ENCODE assay signal across 10 mouse cellular contexts in the genomic region with DNA sequence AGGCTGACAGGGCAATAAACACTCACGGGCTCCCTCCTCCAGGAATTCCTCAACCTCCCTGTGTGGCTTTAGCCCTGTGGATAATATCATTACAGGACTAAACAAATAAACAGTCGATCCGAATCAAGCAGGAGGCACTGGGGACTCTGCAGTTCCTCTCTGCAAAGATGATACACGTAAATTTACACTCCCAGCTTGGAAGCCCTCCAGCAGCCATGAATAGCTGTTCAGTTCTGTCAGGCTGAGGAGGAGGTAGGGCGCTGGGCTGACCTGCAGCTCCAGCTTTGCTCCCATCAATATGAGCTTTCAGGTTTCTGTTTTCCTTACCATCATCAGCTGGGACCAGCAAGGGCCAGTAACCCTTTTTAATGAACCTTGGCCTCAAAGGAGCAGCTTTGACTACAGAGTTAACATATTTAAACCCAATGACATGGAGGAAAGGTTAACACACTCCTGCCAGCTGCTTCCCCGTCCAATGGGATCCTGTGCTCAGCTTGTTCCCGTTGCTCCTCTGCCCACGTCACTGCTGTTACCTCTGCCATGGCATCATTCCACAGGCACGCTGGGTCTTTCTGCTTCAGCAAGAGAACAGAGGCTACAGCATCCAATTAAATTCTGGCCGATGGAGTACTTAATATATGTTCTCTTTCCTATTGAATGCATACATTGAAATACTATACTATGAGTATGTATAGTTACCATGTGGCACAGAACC. TPM values are rescaled to one million over a fixed set of nuclear protein-coding genes. Genes with fewer than 3 reads are reported as not detected.
DNase-seq lines count a peak whose midpoint lies in the region; ATAC-seq lines count a peak whose summit lies in the region.
"Had no signal": no experiment of that assay in that cellular context is flagged by ENCODE, and none has a peak within 500 bp of the region (broad histone marks: within the 10 kb centered on the region; RNA-seq: fewer than 3 reads in every experiment).

No protein-coding gene starts in this region.

- H3K27me3 ChIP-seq in heart, embryonic 13.5 days (replicated peaks), result peaks cover 70% of the 10 kb centered on the region

- H3K36me3 ChIP-seq in heart, embryonic 13.5 days, result no peaks in the 10 kb centered on the region
- H3K36me3 ChIP-seq: liver, embryonic 12.5 days had no signal

- DNase-seq in heart, postnatal 25 days (ENCODE audit: low spot score), result no peak
- DNase-seq in right cerebral cortex, postnatal 14 days, result peak; percentile 15
- no peak for DNase-seq in right cerebral cortex, adult 18-20 months
- DNase-seq in kidney, postnatal 14 days, result peak; percentile 25
- no peak for DNase-seq in urinary bladder, adult 2 months (ENCODE audit: low spot score)

- intact Hi-C loops in heart, postnatal 25 days (cut with DNase I), result no loop called here

- WGBS in heart, embryonic 13.5 days, result 25% methylated on average over 10 of the region's 10 CpGs

- no peak overlapping the region for H3K4me3 ChIP-seq in heart, embryonic 13.5 days
- H3K4me3 ChIP-seq: liver, embryonic 12.5 days had no signal

- H3K4me1 ChIP-seq in heart, embryonic 13.5 days, result peaks cover 27% of the 10 kb centered on the region
- H3K4me1 ChIP-seq: liver, embryonic 12.5 days had no signal

- peak overlapping the region; percentile 37 for H3K4me2 ChIP-seq in heart, embryonic 13.5 days
- H3K4me2 ChIP-seq: liver, embryonic 12.5 days had no signal

- no peak overlapping the region for H3K9ac ChIP-seq in heart, embryonic 13.5 days
- H3K9ac ChIP-seq: liver, embryonic 12.5 days had no signal

- H3K27ac ChIP-seq in heart, embryonic 13.5 days (replicated peaks), result no peak overlapping the region
- H3K27ac ChIP-seq: liver, embryonic 12.5 days had no signal

- H3K9me3 ChIP-seq in heart, embryonic 13.5 days, result 0 out of 2 replicates have a peak, but pooled peaks cover 6% of the 10 kb centered on the region
- H3K9me3 ChIP-seq: liver, embryonic 12.5 days had no signal

- ATAC-seq in heart, embryonic 13.5 days (ENCODE audit: extremely low read depth, insufficient number of reproducible peaks, low FRiP score, low TSS enrichment), result no peak
- ATAC-seq in cerebellum, adult (ENCODE audit: insufficient number of reproducible peaks, low FRiP score, low TSS enrichment), result no peak
- ATAC-seq in erythroid progenitor cell, adult 5-6 weeks (replicated peaks; ENCODE audit: low FRiP score, poor library complexity, severe bottlenecking), result no peak
- ATAC-seq: CD4-positive, CD25-positive, alpha-beta regulatory T cell, adult 4 months; liver, embryonic 12.5 days had no signal

RNA-seq across cellular contexts. Expression of gene Foxd1, which starts 39.5 kb away (rescaled TPM):
- 0.04 TPM in 2 replicates for polyA plus RNA-seq in heart, embryonic 13.5 days (2015; fragmentation: Nextera tagmentation; extraction: Ambion mirVana)
- under 1 TPM in 1 of 2 experiments, not detected in 1; 0.05 TPM for total RNA-seq in heart, postnatal 25 days (2021)
- 0.01 TPM in 1 of 2 replicates, not detected in the other for polyA plus RNA-seq in urinary bladder, adult 2 months (2012; rRNA removed)
- not detected in 2 replicates for total RNA-seq in erythroid progenitor cell, adult 5-6 weeks (2015; ENCODE audit: low replicate concordance)
- not detected in 2 replicates for total RNA-seq in erythroid progenitor cell, adult 5-6 weeks (2017; ENCODE audit: low replicate concordance)
- polyA plus RNA-seq: CD4-positive, CD25-positive, alpha-beta regulatory T cell, adult 4 months; liver, embryonic 12.5 days had no signal

Comparison
In these comparisons a context has a peak if more than half of its experiments do, and no peak if none do; other contexts are left out.
1. DNase-seq: peak in right cerebral cortex, postnatal 14 days (single experiment) and kidney, postnatal 14 days (single experiment); none in heart, postnatal 25 days (single experiment), right cerebral cortex, adult 18-20 months (single experiment) and urinary bladder, adult 2 months (single experiment).